Mouse (Mus musculus) brain, adult 2 months (tissue): Measurements from ENCODE around the gene Tm4sf20.

Experiments
- DNase-seq: peaks from one replicate; pipeline ENCODE4 v3.0.0; 2011; ENCODE audit warnings: low read depth, low spot score

Gene Tm4sf20

GRCm38 (mm10) chr1:82779388-82779966, 11.2 kb upstream of the Tm4sf20 start:
- DNase-seq = no peak

- peak; percentile 25 for DNase-seq
Observed at GRCm38 (mm10) chr1:82775293-82775692, 7.0 kb upstream of the Tm4sf20 start.

GRCm38 (mm10) chr1:82773208-82773607, 4.9 kb upstream of the Tm4sf20 start:
- no peak for DNase-seq

- no peak for DNase-seq
Observed at GRCm38 (mm10) chr1:82772428-82772827, 4.2 kb upstream of the Tm4sf20 start.

- DNase-seq = no peak
Observed at GRCm38 (mm10) chr1:82771022-82771586, 2.8 kb upstream of the Tm4sf20 start, which contains the start of gene Gm47791. Gene Gm47791, minus strand, starts transcription at chr1:82771243.

- DNase-seq = no peak
Observed at GRCm38 (mm10) chr1:82766641-82767040, 1.6 kb downstream of the Tm4sf20 start.

GRCm38 (mm10) chr1:82766227-82766626, 2.0 kb downstream of the Tm4sf20 start:
- DNase-seq = no peak

GRCm38 (mm10) chr1:82762274-82762673, 6.0 kb downstream of the Tm4sf20 start:
- no peak for DNase-seq

- DNase-seq = no peak
Observed at GRCm38 (mm10) chr1:82761454-82762169, 6.6 kb downstream of the Tm4sf20 start.

- DNase-seq = no peak
Observed at GRCm38 (mm10) chr1:82759520-82759919, 8.7 kb downstream of the Tm4sf20 start.

GRCm38 (mm10) chr1:82747714-82748452, 20.4 kb downstream of the Tm4sf20 start:
- DNase-seq = no peak

GRCm38 (mm10) chr1:82746408-82746807, 21.9 kb downstream of the Tm4sf20 start:
- DNase-seq = no peak

- no peak for DNase-seq
Observed at GRCm38 (mm10) chr1:82743962-82744361, 24.3 kb downstream of the Tm4sf20 start.

- peak; percentile 47 for DNase-seq
Observed at GRCm38 (mm10) chr1:82741539-82741938, 26.7 kb downstream of the Tm4sf20 start.

GRCm38 (mm10) chr1:82738066-82738465, 30.2 kb downstream of the Tm4sf20 start:
- no peak for DNase-seq

GRCm38 (mm10) chr1:82733357-82733756, 34.9 kb downstream of the Tm4sf20 start:
- DNase-seq = no peak

- DNase-seq = no peak
Observed at GRCm38 (mm10) chr1:82726482-82726881, 41.8 kb downstream of the Tm4sf20 start.

GRCm38 (mm10) chr1:82725875-82726185, 42.4 kb downstream of the Tm4sf20 start:
- no peak for DNase-seq

- no peak for DNase-seq
Observed at GRCm38 (mm10) chr1:82725026-82725874, 43.0 kb downstream of the Tm4sf20 start.

GRCm38 (mm10) chr1:82724339-82725025, 43.8 kb downstream of the Tm4sf20 start, which contains the start of gene Mff:
Gene Mff, plus strand, starts transcription at chr1:82724890.
- DNase-seq = peak; percentile 99
